9 mouse cellular contexts compared by ENCODE assay signal in genomic region chr2:125723086-125723407, GRCm38 (mm10). TPM values are rescaled to one million over a fixed set of nuclear protein-coding genes. Genes with fewer than 3 reads are reported as not detected.
A peak's percentile ranks its signal among the peaks of the same experiment; 100 is the strongest.
DNase-seq lines count a peak whose midpoint lies in the region; ATAC-seq and TF ChIP-seq lines count a peak whose summit lies in the region.
"Had no signal": no experiment of that assay in that cellular context is flagged by ENCODE, and none has a peak within 500 bp of the region (broad histone marks: within the 10 kb centered on the region; RNA-seq: fewer than 3 reads in every experiment).

No protein-coding gene starts in this region.

- peaks cover 23% of the 10 kb centered on the region for H3K27me3 ChIP-seq in lung, embryonic 16.5 days (ENCODE audit: control insufficient read depth, insufficient read depth, low read depth, low read length)
- peaks cover 78% of the 10 kb centered on the region for H3K27me3 ChIP-seq in forebrain, embryonic 10.5 days (ENCODE audit: poor library complexity, severe bottlenecking)
- H3K27me3 ChIP-seq in limb, embryonic 13.5 days, result peaks cover 56% of the 10 kb centered on the region
- H3K27me3 ChIP-seq in small intestine, adult 2 months (ENCODE audit: control insufficient read depth, insufficient read depth, low read length), result peaks cover 20% of the 10 kb centered on the region

- peak overlapping the region; percentile 61 for H3K9ac ChIP-seq in lung, embryonic 16.5 days (ENCODE audit: low read length)
- H3K9ac ChIP-seq in limb, embryonic 13.5 days, result peak overlapping the region; percentile 68

- no peak for TF ChIP-seq CTCF in small intestine, adult 2 months (IDR thresholded peaks at IDR 0.05; ENCODE audit: extremely low read depth, insufficient read length, insufficient replicate concordance, low read depth, low read length)

- H3K4me1 ChIP-seq in lung, embryonic 16.5 days (replicated peaks; ENCODE audit: control insufficient read depth, insufficient read depth, low read length), result peaks cover 18% of the 10 kb centered on the region
- peaks cover 28% of the 10 kb centered on the region for H3K4me1 ChIP-seq in forebrain, embryonic 10.5 days
- peaks cover 25% of the 10 kb centered on the region for H3K4me1 ChIP-seq in limb, embryonic 13.5 days
- peaks cover 10% of the 10 kb centered on the region for H3K4me1 ChIP-seq in small intestine, adult 2 months (ENCODE audit: control insufficient read depth, insufficient read depth, insufficient read length, low read length)

- no peaks in the 10 kb centered on the region for H3K9me3 ChIP-seq in lung, embryonic 16.5 days (ENCODE audit: control insufficient read depth, low read length)
- no peaks in the 10 kb centered on the region for H3K9me3 ChIP-seq in forebrain, embryonic 10.5 days
- no peaks in the 10 kb centered on the region for H3K9me3 ChIP-seq in limb, embryonic 13.5 days

- TF ChIP-seq POLR2A in small intestine, adult 2 months (IDR thresholded peaks at IDR 0.05; ENCODE audit: low read depth, low read length), result no peak

- no peak for DNase-seq in lung, postnatal 14 days
- DNase-seq in forebrain, embryonic 10.5 days (ENCODE audit: extremely low spot score, low spot score), result no peak
- DNase-seq in retina, embryonic 14.5 days (ENCODE audit: low spot score), result no peak
- DNase-seq in frontal cortex, adult 2 months (ENCODE audit: extremely low spot score in 1 of 2, low spot score in 1 of 2), result no peak
- DNase-seq in thymus, postnatal 0 days (ENCODE audit: low spot score), result no peak

- H3K4me3 ChIP-seq in lung, embryonic 16.5 days (ENCODE audit: low read length), result peak overlapping the region; percentile 54
- peak overlapping the region; percentile 63 for H3K4me3 ChIP-seq in forebrain, embryonic 10.5 days
- H3K4me3 ChIP-seq in limb, embryonic 13.5 days, result peak overlapping the region; percentile 50
- peak overlapping the region; percentile 51 for H3K4me3 ChIP-seq in small intestine, adult 2 months (ENCODE audit: low read depth, low read length)

- H3K27ac ChIP-seq in lung, embryonic 16.5 days (ENCODE audit: low read length), result no peak overlapping the region
- H3K27ac ChIP-seq in forebrain, embryonic 10.5 days, result peak overlapping the region; percentile 81
- H3K27ac ChIP-seq in limb, embryonic 13.5 days, result no peak overlapping the region
- no peak overlapping the region for H3K27ac ChIP-seq in small intestine, adult 2 months (ENCODE audit: insufficient read depth, low read depth, low read length)
- H3K27ac ChIP-seq: macrophage had no signal

- no peaks in the 10 kb centered on the region for H3K36me3 ChIP-seq in lung, embryonic 16.5 days (ENCODE audit: control insufficient read depth, insufficient read depth, low read length)
- no peaks in the 10 kb centered on the region for H3K36me3 ChIP-seq in forebrain, embryonic 10.5 days (replicated peaks)
- no peaks in the 10 kb centered on the region for H3K36me3 ChIP-seq in limb, embryonic 13.5 days
- H3K36me3 ChIP-seq in small intestine, adult 2 months (ENCODE audit: control insufficient read depth, insufficient read depth, low read length), result no peaks in the 10 kb centered on the region

- ATAC-seq in lung, embryonic 16.5 days (ENCODE audit: low read depth), result 0 out of 2 replicates have a peak, but pooled peaks have one; percentile 2
- peak; percentile 9; the same call in 1 of the 2 replicates for ATAC-seq in limb, embryonic 13.5 days (ENCODE audit: low FRiP score, low read depth)

- WGBS in lung, embryonic 16.5 days, result 2% methylated on average over 18 of the region's 18 CpGs
- WGBS in forebrain, embryonic 10.5 days, result under 1% methylated on average over 18 of the region's 18 CpGs
- WGBS in limb, embryonic 13.5 days, result 1% methylated on average over 18 of the region's 18 CpGs
- 4% methylated on average over 18 of the region's 18 CpGs for WGBS in small intestine, adult 2 months

- peak overlapping the region; percentile 98 for H3K4me2 ChIP-seq in lung, embryonic 16.5 days (ENCODE audit: low read depth, low read length)
- peak overlapping the region; percentile 99 for H3K4me2 ChIP-seq in limb, embryonic 13.5 days (replicated peaks)

RNA-seq across cellular contexts. Expression of gene Shc4, which starts 0.9 kb away (rescaled TPM):
- 1.2 TPM in 2 replicates for polyA plus RNA-seq in lung, embryonic 16.5 days (2015; fragmentation: Nextera tagmentation; extraction: Ambion mirVana)
- polyA plus RNA-seq in forebrain, embryonic 10.5 days (2016; fragmentation: Nextera tagmentation; extraction: Ambion mirVana), result 1.4 TPM in 2 replicates
- 1.1 and 1.9 TPM in 2 replicates for polyA plus RNA-seq in limb, embryonic 13.5 days (2015; fragmentation: Nextera tagmentation; extraction: Ambion mirVana)
- polyA plus RNA-seq in small intestine, adult 2 months (2012; rRNA removed), result 0.09 and 0.13 TPM in 2 replicates
- 4.8 and 5.0 TPM in 2 replicates for polyA plus RNA-seq in frontal cortex, adult 2 months (2012; rRNA removed)
- polyA plus RNA-seq in thymus, postnatal 0 days (2015; fragmentation: Nextera tagmentation; extraction: Ambion mirVana), result 0.41 and 0.81 TPM in 2 replicates

RNA-seq across cellular contexts. Expression of gene Eid1, which starts 50.2 kb away (rescaled TPM):
- polyA plus RNA-seq in lung, embryonic 16.5 days (2015; fragmentation: Nextera tagmentation; extraction: Ambion mirVana), result 101 and 105 TPM in 2 replicates
- polyA plus RNA-seq in forebrain, embryonic 10.5 days (2016; fragmentation: Nextera tagmentation; extraction: Ambion mirVana), result 123 and 126 TPM in 2 replicates
- polyA plus RNA-seq in limb, embryonic 13.5 days (2015; fragmentation: Nextera tagmentation; extraction: Ambion mirVana), result 243 and 263 TPM in 2 replicates
- 3.8 and 5.3 TPM in 2 replicates for polyA plus RNA-seq in small intestine, adult 2 months (2012; rRNA removed)
- 174 and 188 TPM in 2 replicates for polyA plus RNA-seq in frontal cortex, adult 2 months (2012; rRNA removed)
- 89.0 and 97.5 TPM in 2 replicates for polyA plus RNA-seq in thymus, postnatal 0 days (2015; fragmentation: Nextera tagmentation; extraction: Ambion mirVana)

RNA-seq across cellular contexts. Expression of gene Secisbp2l, which starts 59.6 kb away (rescaled TPM):
- 20.6 TPM in 2 replicates for polyA plus RNA-seq in lung, embryonic 16.5 days (2015; fragmentation: Nextera tagmentation; extraction: Ambion mirVana)
- 15.2 TPM in 2 replicates for polyA plus RNA-seq in forebrain, embryonic 10.5 days (2016; fragmentation: Nextera tagmentation; extraction: Ambion mirVana)
- 20.7 and 21.8 TPM in 2 replicates for polyA plus RNA-seq in limb, embryonic 13.5 days (2015; fragmentation: Nextera tagmentation; extraction: Ambion mirVana)
- polyA plus RNA-seq in small intestine, adult 2 months (2012; rRNA removed), result 7.2 and 12.3 TPM in 2 replicates
- 34.3 and 36.8 TPM in 2 replicates for polyA plus RNA-seq in frontal cortex, adult 2 months (2012; rRNA removed)
- polyA plus RNA-seq in thymus, postnatal 0 days (2015; fragmentation: Nextera tagmentation; extraction: Ambion mirVana), result 14.8 and 16.9 TPM in 2 replicates

Comparison
In these comparisons a context has a peak if more than half of its experiments do, and no peak if none do; other contexts are left out.
1. RNA of gene Eid1, which starts 50.2 kb away (polyA plus RNA-seq): 243 to 263 TPM in limb, embryonic 13.5 days, 174 to 188 TPM in frontal cortex, adult 2 months, 123 to 126 TPM in forebrain, embryonic 10.5 days, 101 to 105 TPM in lung, embryonic 16.5 days and 89.0 to 97.5 TPM in thymus, postnatal 0 days; 3.8 to 5.3 TPM in small intestine, adult 2 months; every median in the first group is over 10 times any median in the second.
2. Peak in every context shown above with its lines, with median percentiles within 50 percentile points of each other: H3K4me3 ChIP-seq.